Mouse (Mus musculus) liver, postnatal 0 days (tissue): Measurements from ENCODE around the gene Syt8. TPM values are rescaled to one million over a fixed set of nuclear protein-coding genes. Genes with fewer than 3 reads are reported as not detected.

Experiments
- ATAC-seq: fragments of 200-750 bp; cut with Nextera tagmentation; 2 replicates; pipeline ENCODE4 v1.8.0; 2017; ENCODE audit warnings: mild to moderate bottlenecking, moderate library complexity
- DNase-seq: peaks from one replicate; pipeline ENCODE4 v3.0.0-alpha.2; 2016
- H3K27ac ChIP-seq: fragments of 300-500 bp; sonication (generic); 2 replicates; pipeline ENCODE4 v1.5.1; 2014; ENCODE audit warnings: antibody characterized with exemption, moderate library complexity, mild to moderate bottlenecking, low read depth
- H3K27me3 ChIP-seq: fragments of 300-500 bp; sonication (generic); 2 replicates; pipeline ENCODE4 v1.6.1; 2014; ENCODE audit warnings: low read length, control low read depth, mixed read lengths; ENCODE audit not compliant: insufficient read depth
- H3K36me3 ChIP-seq: fragments of 300-500 bp; sonication (generic); replicated peaks from 2 replicates; pipeline ENCODE4 v1.6.1; 2014; ENCODE audit warnings: mild to moderate bottlenecking, control low read depth, low read length, moderate library complexity, mixed read lengths; ENCODE audit not compliant: insufficient read depth
- H3K4me1 ChIP-seq: fragments of 300-500 bp; sonication (generic); 2 replicates; pipeline ENCODE4 v1.6.1; 2014; ENCODE audit warnings: antibody characterized with exemption, mild to moderate bottlenecking, control low read depth; ENCODE audit not compliant: insufficient read depth
- H3K4me2 ChIP-seq: fragments of 300-500 bp; sonication (generic); 2 replicates; pipeline ENCODE4 v1.6.1; 2014; ENCODE audit warnings: low read depth, mild to moderate bottlenecking, low read length, moderate library complexity, mixed read lengths
- H3K4me3 ChIP-seq: fragments of 300-500 bp; sonication (generic); 2 replicates; pipeline ENCODE4 v1.5.1; 2014; ENCODE audit warnings: low read depth, low read length
- H3K9ac ChIP-seq: fragments of 300-500 bp; sonication (generic); replicated peaks from 2 replicates; pipeline ENCODE4 v1.6.1; 2014; ENCODE audit warnings: mild to moderate bottlenecking, moderate library complexity
- H3K9me3 ChIP-seq: fragments of 300-500 bp; sonication (generic); 2 replicates; pipeline ENCODE4 v1.6.1; 2016; ENCODE audit warnings: mild to moderate bottlenecking, control low read depth, low read length, mixed read lengths
- CTCF ChIP-seq: sonication (generic); IDR thresholded peaks from 2 replicates; pipeline ENCODE4 v1.5.1; 2016; ENCODE audit warnings: antibody characterized with exemption, low read depth
- EP300 ChIP-seq: IDR thresholded peaks from 2 replicates; pipeline ENCODE4 v1.6.1; 2016; ENCODE audit warnings: antibody characterized with exemption, low read depth, mild to moderate bottlenecking
- WGBS: fragments of 180-500 bp; shearing (Covaris S2); extraction: QIAGEN DNeasy Blood & Tissue Kit; methylation state at CpG from one replicate; pipeline ENCODE4 v1.1.7; 2014; ENCODE audit not compliant: insufficient replicate concordance; 5-methylcytosine and 5-hydroxymethylcytosine counted together
- polyA plus RNA-seq: library from polyadenylated mRNA; unstranded; fragments of >200 nt; fragmentation: Nextera tagmentation; extraction: Ambion mirVana; gene quantifications from 2 replicates; pipeline ENCODE4 v1.2.1, GENCODE M21; 2015

The Syt8 gene
- polyA plus RNA-seq, 1 experiment from 2014 or later: not detected

- H3K4me2 ChIP-seq: no peak overlapping the region
- TF ChIP-seq CTCF (no peak), EP300 (no peak)
- ATAC-seq (no peak), DNase-seq (no peak)
- no peaks in the 10 kb centered on the region for H3K4me1 ChIP-seq
- WGBS: 92% methylated on average over 3 of the region's 3 CpGs
- no peak overlapping the region for H3K4me3 ChIP-seq
- no peak overlapping the region for H3K9ac ChIP-seq
- H3K27ac ChIP-seq: no peak overlapping the region
- peaks cover 17% of the 10 kb centered on the region; the same call in 1 of the 2 replicates for H3K36me3 ChIP-seq
- H3K27me3 ChIP-seq: no peaks in the 10 kb centered on the region
- H3K9me3 ChIP-seq: no peaks in the 10 kb centered on the region
Observed at GRCm38 (mm10) chr7:142488053-142488452, 53.4 kb downstream of the Syt8 start.

Other genes starting within 250 kb of the Syt8 start
- gene Gm10153, start 244.5 kb upstream of the Syt8 start, polyA plus RNA-seq: not detected in 2 replicates
- not detected in 2 replicates for gene Krtap5-3, start 233.5 kb upstream of the Syt8 start, polyA plus RNA-seq
- not detected in 2 replicates for gene Gm7579, start 223.0 kb upstream of the Syt8 start, polyA plus RNA-seq
- not detected in 2 replicates for gene Krtap5-5, start 204.9 kb upstream of the Syt8 start, polyA plus RNA-seq
- not detected in 2 replicates for gene Gm40460, start 193.8 kb upstream of the Syt8 start, polyA plus RNA-seq
- gene Gm2431, start 176.5 kb upstream of the Syt8 start, polyA plus RNA-seq: not detected in 2 replicates
- not detected in 2 replicates for gene Gm4559, start 160.5 kb upstream of the Syt8 start, polyA plus RNA-seq
- gene Krtap5-1, start 137.7 kb upstream of the Syt8 start, polyA plus RNA-seq: not detected in 2 replicates
- not detected in 2 replicates for gene Krtap5-4, start 131.3 kb upstream of the Syt8 start, polyA plus RNA-seq
- 2.1 and 2.2 TPM in 2 replicates for gene Ifitm10, start 61.1 kb upstream of the Syt8 start, polyA plus RNA-seq
- gene Gm49369, start 52.2 kb upstream of the Syt8 start, polyA plus RNA-seq: not detected in 2 replicates
- 311 and 324 TPM in 2 replicates for gene Ctsd, start 46.8 kb upstream of the Syt8 start, polyA plus RNA-seq
- 6.9 and 72.7 TPM in 2 replicates for gene Tnni2, start 7.0 kb downstream of the Syt8 start, polyA plus RNA-seq
- 31.5 and 33.6 TPM in 2 replicates for gene Lsp1, start 26.0 kb downstream of the Syt8 start, polyA plus RNA-seq
- gene Tnnt3, start 64.0 kb downstream of the Syt8 start, polyA plus RNA-seq: 3.6 and 72.5 TPM in 2 replicates
- 18.7 and 19.3 TPM in 2 replicates for gene Mrpl23, start 97.8 kb downstream of the Syt8 start, polyA plus RNA-seq
- 1,534 and 1,664 TPM in 2 replicates for gene Igf2, start 232.0 kb downstream of the Syt8 start, polyA plus RNA-seq
- gene Gm49394, start 235.1 kb downstream of the Syt8 start, polyA plus RNA-seq: 0.04 TPM in 1 of 2 replicates, not detected in the other